Mouse (Mus musculus) stomach, embryonic 16.5 days (tissue): ENCODE data around the gene Allc. TPM values are rescaled to one million over a fixed set of nuclear protein-coding genes. Genes with fewer than 3 reads are reported as not detected.

Experiments used
- ATAC-seq: fragments of 200-750 bp; cut with Nextera tagmentation; 2 replicates; pipeline ENCODE4 v1.8.0; 2017; ENCODE audit warnings: moderate number of reproducible peaks, moderate TSS enrichment; ENCODE audit not compliant: insufficient read depth, low FRiP score
- H3K27ac ChIP-seq: fragments of 300-500 bp; sonication (generic); 2 replicates; pipeline ENCODE4 v1.5.1; 2014; ENCODE audit warnings: low read length
- H3K27me3 ChIP-seq: fragments of 300-500 bp; sonication (generic); 2 replicates; pipeline ENCODE4 v1.6.1; 2014; ENCODE audit warnings: low read length, control low read depth, mixed read lengths; ENCODE audit not compliant: control insufficient read depth, insufficient read depth
- H3K36me3 ChIP-seq: fragments of 300-500 bp; sonication (generic); 2 replicates; pipeline ENCODE4 v1.6.1; 2014; ENCODE audit warnings: low read length; ENCODE audit not compliant: control insufficient read depth, insufficient read depth
- H3K4me1 ChIP-seq: fragments of 300-500 bp; sonication (generic); 2 replicates; pipeline ENCODE4 v1.6.1; 2014; ENCODE audit warnings: low read length, control low read depth, mixed read lengths; ENCODE audit not compliant: control insufficient read depth, insufficient read depth
- H3K4me2 ChIP-seq: fragments of 300-500 bp; sonication (generic); 2 replicates; pipeline ENCODE4 v1.6.1; 2014; ENCODE audit warnings: low read depth, low read length, mixed read lengths
- H3K4me3 ChIP-seq: fragments of 300-500 bp; sonication (generic); replicated peaks from 2 replicates; pipeline ENCODE4 v1.5.1; 2014; ENCODE audit warnings: mild to moderate bottlenecking, low read length
- H3K9ac ChIP-seq: fragments of 300-500 bp; sonication (generic); 2 replicates; pipeline ENCODE4 v1.6.1; 2014; ENCODE audit warnings: low read length
- H3K9me3 ChIP-seq: fragments of 300-500 bp; sonication (generic); replicated peaks from 2 replicates; pipeline ENCODE4 v1.6.1; 2016; ENCODE audit warnings: low read length, control low read depth; ENCODE audit not compliant: control insufficient read depth
- WGBS: fragments of 180-500 bp; shearing (Covaris S2); extraction: QIAGEN DNeasy Blood & Tissue Kit; methylation state at CpG from one replicate; pipeline ENCODE4 v1.1.7; 2014; 5-methylcytosine and 5-hydroxymethylcytosine counted together
- polyA plus RNA-seq: library from polyadenylated mRNA; unstranded; fragments of >200 nt; fragmentation: Nextera tagmentation; extraction: Ambion mirVana; gene quantifications from 2 replicates; pipeline ENCODE4 v1.2.1, GENCODE M21; 2015

The Allc gene
- polyA plus RNA-seq, 1 experiment from 2014 or later, result not detected

DNA sequence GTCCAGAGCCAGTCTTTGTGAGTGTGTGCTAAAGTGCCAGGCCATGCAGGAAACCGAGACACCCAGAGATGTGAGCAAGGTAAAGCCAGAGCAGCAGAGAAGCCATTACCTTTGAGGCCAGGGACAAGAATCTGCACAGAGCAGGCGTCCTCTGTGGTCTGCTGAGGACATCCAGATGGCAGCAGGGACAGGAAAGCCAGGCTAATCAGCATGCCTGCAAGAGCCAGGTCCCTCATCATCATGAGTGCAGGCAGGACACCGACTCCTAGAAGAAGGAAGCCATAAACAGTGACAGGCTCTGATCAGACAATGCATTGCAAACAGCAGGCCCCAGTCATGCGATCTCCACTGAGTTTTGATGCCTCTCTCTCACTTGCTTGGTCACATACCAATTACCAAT lies 35.0 kb upstream of the Allc start:
- ATAC-seq, result no peak

DNA sequence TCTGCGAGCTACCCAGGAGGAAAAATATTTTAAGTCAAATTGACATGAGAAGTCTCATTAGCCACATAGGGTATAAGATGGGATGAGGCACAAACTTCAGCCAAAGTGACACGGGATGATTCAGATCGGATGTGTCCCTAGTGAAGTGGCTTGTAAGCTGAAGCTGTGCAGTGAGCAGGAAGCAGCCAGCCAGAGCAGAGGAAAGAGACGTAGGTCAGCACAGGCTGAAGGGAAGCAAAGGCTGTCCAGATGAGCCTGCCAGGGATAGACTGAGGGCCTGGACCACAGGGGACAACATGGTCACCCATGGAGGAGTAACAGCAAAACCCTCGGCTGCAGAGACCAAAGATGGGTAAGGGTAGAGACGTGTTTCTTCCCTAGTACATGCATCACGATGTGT lies 32.1 kb upstream of the Allc start:
- ATAC-seq, result no peak
- H3K9ac ChIP-seq, result no peak overlapping the region
- H3K4me1 ChIP-seq, result no peaks in the 10 kb centered on the region
- H3K27ac ChIP-seq, result no peak overlapping the region
- no peak overlapping the region for H3K4me2 ChIP-seq
- no peaks in the 10 kb centered on the region for H3K36me3 ChIP-seq
- WGBS, result 78% methylated on average over 7 of the region's 7 CpGs
- H3K9me3 ChIP-seq, result no peaks in the 10 kb centered on the region
- H3K4me3 ChIP-seq, result no peak overlapping the region
- no peaks in the 10 kb centered on the region for H3K27me3 ChIP-seq

More for the DNA sequence above, 35.0 kb upstream of the Allc start:
- H3K36me3 ChIP-seq, result no peaks in the 10 kb centered on the region
- WGBS, result 53% methylated on average over 4 of the region's 4 CpGs
- no peak overlapping the region for H3K4me3 ChIP-seq
- H3K4me2 ChIP-seq, result no peak overlapping the region
- peaks cover 12% of the 10 kb centered on the region for H3K4me1 ChIP-seq
- H3K9ac ChIP-seq, result no peak overlapping the region
- no peak overlapping the region for H3K27ac ChIP-seq
- no peaks in the 10 kb centered on the region for H3K9me3 ChIP-seq
- H3K27me3 ChIP-seq, result no peaks in the 10 kb centered on the region

GRCm38 (mm10) chr12:28612391-28612790 lies 30.1 kb upstream of the Allc start:
- Histone ChIP-seq H3K4me1 (no peaks in the 10 kb centered on the region), H3K9me3 (no peaks in the 10 kb centered on the region), H3K9ac (no peak overlapping the region), H3K36me3 (no peaks in the 10 kb centered on the region), H3K27ac (no peak overlapping the region), H3K4me3 (no peak overlapping the region), H3K4me2 (no peak overlapping the region), H3K27me3 (no peaks in the 10 kb centered on the region)
- 41% methylated on average over 6 of the region's 6 CpGs for WGBS
- ATAC-seq, result no peak

- H3K4me1 ChIP-seq, result no peaks in the 10 kb centered on the region
- H3K9me3 ChIP-seq, result no peaks in the 10 kb centered on the region
- no peak overlapping the region for H3K4me2 ChIP-seq
- WGBS, result 65% methylated on average over 17 of the region's 17 CpGs
- H3K27ac ChIP-seq, result no peak overlapping the region
- H3K36me3 ChIP-seq, result no peaks in the 10 kb centered on the region
- H3K4me3 ChIP-seq, result no peak overlapping the region
- H3K9ac ChIP-seq, result no peak overlapping the region
- no peaks in the 10 kb centered on the region for H3K27me3 ChIP-seq
- no peak for ATAC-seq
Observed at GRCm38 (mm10) chr12:28607546-28608305, 25.4 kb upstream of the Allc start.

- Histone ChIP-seq H3K9me3 (no peaks in the 10 kb centered on the region), H3K36me3 (no peaks in the 10 kb centered on the region), H3K27me3 (no peaks in the 10 kb centered on the region), H3K4me1 (no peaks in the 10 kb centered on the region), H3K4me2 (no peak overlapping the region), H3K9ac (no peak overlapping the region), H3K4me3 (no peak overlapping the region), H3K27ac (no peak overlapping the region)
- no peak for ATAC-seq
- 67% methylated on average over 1 of the region's 1 CpGs for WGBS
Observed at GRCm38 (mm10) chr12:28603494-28603893, 21.2 kb upstream of the Allc start.

GRCm38 (mm10) chr12:28602259-28602658 lies 19.9 kb upstream of the Allc start:
- H3K27me3 ChIP-seq, result no peaks in the 10 kb centered on the region
- H3K4me3 ChIP-seq, result no peak overlapping the region
- no peak overlapping the region for H3K4me2 ChIP-seq
- H3K4me1 ChIP-seq, result no peaks in the 10 kb centered on the region
- H3K9me3 ChIP-seq, result no peaks in the 10 kb centered on the region
- no peak overlapping the region for H3K27ac ChIP-seq
- H3K36me3 ChIP-seq, result no peaks in the 10 kb centered on the region
- 21% methylated on average over 4 of the region's 4 CpGs for WGBS
- H3K9ac ChIP-seq, result no peak overlapping the region
- no peak; the same call in 1 of the 2 replicates for ATAC-seq

- Histone ChIP-seq H3K9me3 (no peaks in the 10 kb centered on the region), H3K4me3 (no peak overlapping the region), H3K27me3 (no peaks in the 10 kb centered on the region), H3K9ac (no peak overlapping the region), H3K27ac (no peak overlapping the region), H3K36me3 (no peaks in the 10 kb centered on the region), H3K4me1 (no peaks in the 10 kb centered on the region), H3K4me2 (no peak overlapping the region)
- whole genome bisulfite sequencing, result 45% methylated on average over 2 of the region's 2 CpGs
- ATAC-seq, result no peak
Observed at GRCm38 (mm10) chr12:28598526-28598991, 16.2 kb upstream of the Allc start.

DNA sequence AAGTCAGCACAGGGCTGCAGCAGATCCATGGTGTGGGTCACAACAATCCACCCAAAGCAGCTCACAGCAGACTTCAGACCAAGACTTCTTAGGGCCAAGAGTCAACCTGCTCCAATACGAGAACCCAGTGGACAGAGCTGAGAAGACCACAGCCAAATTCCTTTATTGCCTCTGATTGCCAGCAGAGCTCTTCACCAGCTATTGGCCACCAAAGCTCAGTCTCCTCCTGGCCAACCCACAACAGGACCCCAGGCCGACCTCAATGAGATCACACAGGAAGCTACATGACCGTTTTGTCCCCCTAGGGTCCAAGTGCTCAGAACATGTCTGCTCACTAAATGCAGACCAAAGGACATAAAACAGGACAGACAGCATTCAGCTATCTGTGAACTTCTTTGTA lies 15.8 kb upstream of the Allc start:
- Histone ChIP-seq H3K9ac (no peak overlapping the region), H3K36me3 (no peaks in the 10 kb centered on the region), H3K4me2 (no peak overlapping the region), H3K27me3 (no peaks in the 10 kb centered on the region), H3K4me1 (no peaks in the 10 kb centered on the region), H3K27ac (no peak overlapping the region), H3K4me3 (no peak overlapping the region), H3K9me3 (no peaks in the 10 kb centered on the region)
- no peak for ATAC-seq
- WGBS, result 57% methylated on average over 3 of the region's 3 CpGs

- Histone ChIP-seq H3K9ac (no peak overlapping the region), H3K36me3 (no peaks in the 10 kb centered on the region), H3K4me3 (no peak overlapping the region), H3K27ac (no peak overlapping the region), H3K9me3 (no peaks in the 10 kb centered on the region), H3K4me2 (no peak overlapping the region), H3K27me3 (no peaks in the 10 kb centered on the region), H3K4me1 (no peaks in the 10 kb centered on the region)
- 79% methylated on average over 9 of the region's 9 CpGs for WGBS
- ATAC-seq, result no peak
Observed at GRCm38 (mm10) chr12:28597699-28598098, 15.4 kb upstream of the Allc start.
